Mouse (Mus musculus) E14TG2a.4 (cell line): ENCODE data around the gene Msantd1.

Experiments used
- CTCF ChIP-seq: conservative IDR thresholded peaks from 2 replicates; pipeline ENCODE4 v1.5.1; 2014; ENCODE audit warnings: low read length
- NANOG ChIP-seq: IDR thresholded peaks from 2 replicates; pipeline ENCODE4 v1.6.1; 2014; ENCODE audit warnings: borderline replicate concordance, low read length, mixed read lengths
- POU5F1 ChIP-seq: IDR thresholded peaks from 2 replicates; pipeline ENCODE4 v1.6.1; 2014; ENCODE audit warnings: low read length, borderline replicate concordance

- TF ChIP-seq CTCF (no peak), NANOG (no peak), POU5F1 (no peak)
These were observed 64.7 kb downstream of the Msantd1 start for GRCm38 (mm10) chr5:34972471-34972870.
